Mouse (Mus musculus) R1 (cell line): ENCODE measurements around the gene Eva1b.
"Not testable (repeated sequence)": the region's sequence is repeated elsewhere in the genome, so short reads cannot be mapped to it uniquely, and the experiment has no call there.

Source experiments
- DNase-seq: peaks from one replicate; pipeline ENCODE4 v3.0.0-alpha.2; 2018; ENCODE audit warnings: low read depth, low spot score

Eva1b gene

DNA sequence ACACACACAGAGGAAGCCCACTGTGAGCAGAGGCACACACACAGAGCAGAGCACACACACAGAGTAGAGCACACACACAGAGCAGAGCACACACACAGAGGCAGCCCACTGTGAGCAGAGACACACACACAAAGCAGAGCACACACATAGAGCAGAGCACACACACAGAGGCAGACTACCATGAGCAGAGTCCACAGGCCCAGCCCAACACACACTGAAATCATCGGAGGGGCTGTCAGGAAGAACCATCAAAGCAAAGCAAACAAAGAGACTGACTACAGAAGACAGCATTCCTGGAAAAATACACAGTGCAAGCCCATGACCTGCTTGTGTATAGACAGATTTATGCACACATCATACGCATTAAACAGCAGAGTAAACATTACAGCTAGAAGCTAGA, 8.3 kb downstream of the Eva1b start:
- DNase-seq, result no peak

GRCm38 (mm10) chr4:126156617-126157016, 9.1 kb downstream of the Eva1b start:
- DNase-seq, result peak; percentile 88

- DNase-seq, result peak; percentile 72
Observed at GRCm38 (mm10) chr4:126157562-126157961, 10.0 kb downstream of the Eva1b start.

DNA sequence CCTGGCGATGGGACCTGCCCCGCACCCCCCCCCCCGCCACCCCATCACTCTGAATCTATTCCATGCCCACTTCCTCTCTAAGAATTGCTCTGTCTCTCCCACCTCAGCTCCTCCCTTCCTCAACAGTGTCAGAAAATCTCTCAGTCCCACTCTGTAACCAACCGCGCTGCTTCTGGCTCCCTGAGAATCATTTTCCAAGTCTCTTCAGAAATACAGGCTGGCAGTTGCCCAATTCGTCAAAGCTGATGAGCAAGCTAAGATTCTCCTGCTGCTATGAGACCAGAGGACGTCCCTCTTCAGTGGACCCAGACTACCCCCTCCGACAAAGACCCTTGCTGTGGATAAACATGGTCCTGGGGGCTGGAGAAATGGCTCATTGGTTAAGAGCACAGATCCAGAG, 11.9 kb downstream of the Eva1b start:
- no peak for DNase-seq

- DNase-seq, result no peak
Observed at GRCm38 (mm10) chr4:126160981-126161380, 13.4 kb downstream of the Eva1b start.

DNA sequence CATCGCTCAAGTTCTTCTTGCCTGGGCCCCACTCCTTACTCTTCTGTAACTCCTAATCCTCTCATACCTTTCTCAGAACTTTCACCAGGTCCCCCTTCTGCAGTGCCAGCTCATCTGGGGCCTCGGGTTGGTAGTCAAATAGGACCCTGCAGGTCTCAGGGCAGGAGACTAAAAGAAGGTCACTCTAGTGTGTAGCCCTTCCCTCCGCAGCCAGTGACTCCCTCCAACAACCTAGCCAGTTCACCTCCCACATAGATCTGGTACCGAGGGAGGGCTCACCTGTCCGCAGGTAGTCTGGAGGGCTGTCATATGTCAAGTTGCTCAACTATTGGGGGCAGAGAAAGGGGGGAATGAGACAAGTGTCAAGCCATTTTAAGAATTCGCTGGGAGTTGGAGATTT, 13.9 kb downstream of the Eva1b start:
- no peak for DNase-seq

DNA sequence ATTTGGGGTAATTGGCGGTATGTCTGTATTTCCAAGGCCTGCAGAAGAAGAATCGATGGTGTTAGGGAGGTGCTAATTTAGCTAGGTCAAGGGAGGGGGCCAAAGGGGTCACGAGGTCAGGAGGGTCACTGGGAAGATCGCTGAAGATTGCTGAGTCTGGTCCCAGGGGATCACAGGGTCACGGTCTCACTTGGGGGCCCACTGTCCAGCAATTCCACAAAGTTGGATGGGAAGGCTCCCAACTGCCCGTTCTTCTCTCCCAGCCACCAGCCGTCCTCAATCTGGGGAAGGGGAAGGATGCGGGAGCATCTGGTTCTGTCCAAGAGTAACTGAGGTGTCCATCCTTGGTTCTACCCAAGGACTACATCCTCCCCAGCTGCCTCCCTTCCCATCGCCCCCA, 14.4 kb downstream of the Eva1b start:
- no peak for DNase-seq

DNA sequence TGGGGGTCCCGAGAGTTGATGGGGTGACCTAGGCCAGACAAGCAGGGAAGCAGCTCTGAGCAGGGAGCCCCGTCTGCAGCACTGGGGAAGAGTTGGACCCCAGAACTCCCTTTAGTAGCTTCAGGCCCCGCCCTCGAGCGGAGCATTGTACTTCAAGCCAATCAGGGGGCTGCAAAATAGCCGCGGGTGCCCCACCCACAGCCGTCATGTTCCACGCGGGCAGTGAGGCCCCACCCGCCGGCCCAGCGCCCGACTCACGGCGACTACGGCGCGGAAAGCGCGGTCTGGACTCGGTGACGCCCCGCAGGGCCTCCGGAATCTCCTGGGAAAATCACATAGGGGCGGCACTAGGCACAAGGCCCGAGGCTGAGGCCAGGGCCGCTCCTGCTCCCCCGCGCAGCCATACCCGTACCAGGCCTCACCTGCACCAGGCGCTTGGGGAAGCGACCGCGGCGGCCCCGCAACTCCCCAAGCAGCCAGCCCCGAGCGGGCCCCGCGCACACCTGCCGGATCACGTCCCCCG, 15.1 kb downstream of the Eva1b start:
- DNase-seq, result peak; percentile 93

GRCm38 (mm10) chr4:126163067-126163659, 15.6 kb downstream of the Eva1b start, which contains the start of gene Sh3d21:
Sh3d21 (minus strand) TSS chr4:126163491.
- DNase-seq, result peak; percentile 74

DNA sequence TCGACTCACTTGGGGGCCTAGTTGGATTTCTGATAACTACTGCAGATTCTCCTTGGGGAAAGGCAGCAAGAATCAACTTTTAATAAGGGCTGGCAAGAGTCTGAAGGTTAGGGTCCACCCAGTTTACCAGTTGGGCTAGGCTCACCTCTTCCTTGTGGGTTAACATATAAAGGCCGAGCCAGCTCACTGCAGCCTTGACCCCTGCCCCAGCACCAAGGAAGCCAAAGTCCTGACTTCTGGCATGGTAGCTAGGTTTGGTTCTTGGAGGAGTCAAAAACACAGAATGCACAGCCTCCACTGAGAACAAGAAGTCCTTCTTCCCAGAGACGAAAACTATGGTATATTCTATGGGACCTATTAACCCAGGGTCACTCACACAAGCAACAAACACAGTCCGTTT, 16.1 kb downstream of the Eva1b start:
- no peak for DNase-seq

- not testable (repeated sequence) for DNase-seq
Observed at GRCm38 (mm10) chr4:126165092-126165491, 17.5 kb downstream of the Eva1b start.

- DNase-seq, result no peak
Observed at GRCm38 (mm10) chr4:126166084-126166483, 18.5 kb downstream of the Eva1b start.

GRCm38 (mm10) chr4:126168851-126169250, 21.3 kb downstream of the Eva1b start:
- DNase-seq, result no peak

GRCm38 (mm10) chr4:126170737-126171136, 23.2 kb downstream of the Eva1b start:
- not testable (repeated sequence) for DNase-seq

GRCm38 (mm10) chr4:126173800-126174199, 26.3 kb downstream of the Eva1b start:
- no peak for DNase-seq

DNA sequence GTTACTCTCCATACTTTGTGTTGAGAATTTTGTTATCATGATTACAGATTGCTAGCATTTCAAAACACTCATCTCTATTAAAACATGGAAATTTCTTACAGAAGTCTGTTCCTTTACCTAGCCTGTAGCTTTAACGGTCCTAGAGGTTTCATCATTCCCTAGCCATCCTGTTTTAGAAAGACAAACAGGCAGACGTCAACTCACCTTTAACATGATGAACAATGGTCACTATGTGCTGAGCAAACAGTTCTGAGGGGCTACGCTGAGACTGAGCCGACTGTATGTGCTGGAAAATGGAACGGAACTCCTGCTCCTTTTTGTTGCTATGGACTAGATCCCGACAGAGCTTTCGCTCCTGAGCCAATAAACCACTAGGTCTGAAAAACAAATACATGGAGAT, 28.4 kb downstream of the Eva1b start:
- DNase-seq, result not testable (repeated sequence)

GRCm38 (mm10) chr4:126181170-126181957, 33.8 kb downstream of the Eva1b start:
- DNase-seq, result peak; percentile 81

DNA sequence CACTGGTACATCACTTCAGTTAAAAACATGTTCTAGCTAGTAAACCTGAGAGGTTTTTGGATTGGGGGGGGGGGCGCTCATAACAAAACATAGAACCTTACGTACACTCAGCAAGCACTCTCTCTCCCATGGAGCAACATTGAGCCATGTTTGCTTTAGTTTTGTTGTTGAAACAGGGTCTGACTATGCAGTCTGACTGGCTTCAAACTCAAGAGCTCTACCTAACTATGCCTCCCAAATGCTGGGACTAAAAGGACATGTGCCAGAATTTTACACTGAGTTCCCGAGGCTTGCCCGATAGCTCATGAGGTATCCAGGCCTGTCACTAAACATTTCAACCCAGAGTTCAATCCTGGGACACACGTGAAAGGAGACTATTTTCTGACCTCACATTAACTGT, 35.5 kb downstream of the Eva1b start:
- DNase-seq, result no peak

GRCm38 (mm10) chr4:126187096-126187495, 39.6 kb downstream of the Eva1b start:
- no peak for DNase-seq

DNA sequence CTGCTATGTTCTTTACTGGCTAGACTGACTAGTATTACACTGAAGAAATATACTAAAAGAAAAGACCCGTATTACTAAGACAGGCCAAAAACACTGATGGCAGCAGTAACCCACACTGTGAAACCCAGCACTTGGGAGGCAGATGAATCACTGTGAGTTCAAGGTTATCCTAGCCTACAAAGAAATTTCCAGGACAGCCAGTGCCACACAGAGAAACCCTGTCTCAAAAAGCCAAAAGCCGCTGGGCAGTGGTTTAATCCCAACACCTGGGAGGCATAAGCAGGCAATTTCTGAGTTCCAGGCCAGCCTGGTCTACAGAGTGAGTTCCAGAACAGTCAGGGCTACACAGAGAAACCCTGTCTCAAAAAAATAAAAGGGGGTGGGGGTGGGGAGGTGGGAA, 43.1 kb downstream of the Eva1b start:
- DNase-seq, result no peak

DNA sequence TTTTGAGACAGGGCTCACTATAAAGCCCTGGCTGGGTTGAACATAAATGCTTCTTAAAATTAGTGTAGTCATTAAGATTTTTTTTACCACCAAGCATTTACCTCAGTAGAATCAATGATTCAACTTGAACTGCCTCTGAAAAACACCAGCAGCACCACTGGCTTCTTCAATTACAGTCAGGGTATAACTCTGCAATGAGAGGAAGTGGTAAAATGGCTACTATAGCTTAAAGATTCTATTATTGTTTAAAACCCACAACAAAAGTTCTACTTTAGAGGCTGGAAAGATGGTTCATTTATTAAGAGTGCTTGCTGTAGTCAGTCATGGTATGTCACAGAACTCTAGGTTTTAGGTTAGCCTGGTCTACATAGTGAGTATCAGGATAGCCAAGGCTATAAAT, 46.7 kb downstream of the Eva1b start:
- no peak for DNase-seq

- DNase-seq, result no peak
Observed at GRCm38 (mm10) chr4:126194916-126195315, 47.4 kb downstream of the Eva1b start.

DNA sequence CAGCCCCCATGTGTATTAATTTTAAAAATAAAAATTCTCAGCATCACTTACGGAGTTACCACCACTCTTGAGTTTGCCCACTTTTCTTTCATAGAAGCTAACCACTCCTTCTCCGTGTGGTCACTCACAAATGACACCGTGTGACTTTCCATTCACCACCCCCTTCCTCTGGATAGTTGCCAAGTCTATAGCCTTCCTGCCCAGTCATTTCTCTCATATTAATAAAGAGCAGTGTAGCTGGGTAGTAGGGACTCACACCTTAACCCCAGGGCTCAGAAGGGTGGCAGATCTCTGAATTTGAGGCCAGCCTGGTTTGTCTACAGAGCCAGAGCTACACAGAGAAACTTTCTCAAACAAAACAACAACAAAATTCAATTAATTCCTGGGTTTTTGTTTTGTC, 49.9 kb downstream of the Eva1b start:
- no peak for DNase-seq
